Mouse (Mus musculus): ENCODE measurements around the gene Smco4.

- TF ChIP-seq CTCF (IDR thresholded peaks at IDR 0.05; ENCODE audit: low read depth, low read length) (no peak), POLR2A (IDR thresholded peaks at IDR 0.05; ENCODE audit: borderline replicate concordance, low read depth, low read length) (no peak)
Observed at GRCm38 (mm10) chr9:15574750-15575454, 81.7 kb downstream of the Smco4 start.
